Mouse (Mus musculus): Measurements from ENCODE around the gene Nutm1. TPM values are rescaled to one million over a fixed set of nuclear protein-coding genes. Genes with fewer than 3 reads are reported as not detected.

Nutm1 gene
- total and polyA plus RNA-seq, 3 experiments: 0.04 to 0.13 TPM; not detected in 1

Other genes starting within 250 kb of the Nutm1 start
- gene Olfr1310, start 246.6 kb downstream of the Nutm1 start, total RNA-seq (2012; rRNA removed): not detected in 2 replicates
- not detected for gene Olfr1310, start 246.6 kb downstream of the Nutm1 start, polyA plus RNA-seq (2012; ENCODE audit: insufficient read depth in 1 of 2, insufficient read length in 2 of 2, low read depth in 1 of 2, low replicate concordance in 2 of 2, missing spikeins in 1 of 2)
- not detected in 2 replicates for gene Olfr1311, start 234.9 kb downstream of the Nutm1 start, total RNA-seq (2012; rRNA removed)
- not detected for gene Olfr1311, start 234.9 kb downstream of the Nutm1 start, polyA plus RNA-seq (2012; ENCODE audit: insufficient read depth in 1 of 2, insufficient read length in 2 of 2, low read depth in 1 of 2, low replicate concordance in 2 of 2, missing spikeins in 1 of 2)
- not detected in 2 replicates for gene Olfr1312, start 209.1 kb downstream of the Nutm1 start, total RNA-seq (2012; rRNA removed)
- gene Olfr1312, start 209.1 kb downstream of the Nutm1 start, polyA plus RNA-seq (2012; ENCODE audit: insufficient read depth in 1 of 2, insufficient read length in 2 of 2, low read depth in 1 of 2, low replicate concordance in 2 of 2, missing spikeins in 1 of 2): not detected
- not detected in 2 replicates for gene Olfr1313, start 181.4 kb downstream of the Nutm1 start, total RNA-seq (2012; rRNA removed)
- not detected for gene Olfr1313, start 181.4 kb downstream of the Nutm1 start, polyA plus RNA-seq (2012; ENCODE audit: insufficient read depth in 1 of 2, insufficient read length in 2 of 2, low read depth in 1 of 2, low replicate concordance in 2 of 2, missing spikeins in 1 of 2)
- not detected in 2 replicates for gene Olfr1314, start 162.5 kb downstream of the Nutm1 start, total RNA-seq (2012; rRNA removed)
- not detected for gene Olfr1314, start 162.5 kb downstream of the Nutm1 start, polyA plus RNA-seq (2012; ENCODE audit: insufficient read depth in 1 of 2, insufficient read length in 2 of 2, low read depth in 1 of 2, low replicate concordance in 2 of 2, missing spikeins in 1 of 2)
- not detected in 2 replicates for gene Olfr1315-ps1, start 143.9 kb downstream of the Nutm1 start, total RNA-seq (2012; rRNA removed)
- not detected for gene Olfr1315-ps1, start 143.9 kb downstream of the Nutm1 start, polyA plus RNA-seq (2012; ENCODE audit: insufficient read depth in 1 of 2, insufficient read length in 2 of 2, low read depth in 1 of 2, low replicate concordance in 2 of 2, missing spikeins in 1 of 2)
- not detected in 2 replicates for gene Olfr1316, start 124.3 kb downstream of the Nutm1 start, total RNA-seq (2012; rRNA removed)
- gene Olfr1316, start 124.3 kb downstream of the Nutm1 start, polyA plus RNA-seq (2012; ENCODE audit: insufficient read depth in 1 of 2, insufficient read length in 2 of 2, low read depth in 1 of 2, low replicate concordance in 2 of 2, missing spikeins in 1 of 2): not detected
- not detected in 2 replicates for gene Olfr1317, start 119.0 kb downstream of the Nutm1 start, total RNA-seq (2012; rRNA removed)
- not detected for gene Olfr1317, start 119.0 kb downstream of the Nutm1 start, polyA plus RNA-seq (2012; ENCODE audit: insufficient read depth in 1 of 2, insufficient read length in 2 of 2, low read depth in 1 of 2, low replicate concordance in 2 of 2, missing spikeins in 1 of 2)
- not detected in 2 replicates for gene Olfr1318, start 105.1 kb downstream of the Nutm1 start, total RNA-seq (2012; rRNA removed)
- not detected for gene Olfr1318, start 105.1 kb downstream of the Nutm1 start, polyA plus RNA-seq (2012; ENCODE audit: insufficient read depth in 1 of 2, insufficient read length in 2 of 2, low read depth in 1 of 2, low replicate concordance in 2 of 2, missing spikeins in 1 of 2)
- gene Lpcat4, start 19.8 kb downstream of the Nutm1 start, total RNA-seq (2012; rRNA removed): 11.7 and 13.9 TPM in 2 replicates
- gene Lpcat4, start 19.8 kb downstream of the Nutm1 start, polyA plus RNA-seq (2012; ENCODE audit: insufficient read depth in 1 of 2, insufficient read length in 2 of 2, low read depth in 1 of 2, low replicate concordance in 2 of 2, missing spikeins in 1 of 2): 10 to 100 TPM in 1 of 2 experiments, not detected in 1; 69.9 TPM
- 275 and 283 TPM in 2 replicates for gene Nop10, start 2.6 kb upstream of the Nutm1 start, total RNA-seq (2012; rRNA removed)
- 100 to 1,000 TPM in 1 of 2 experiments, not detected in 1; 253 TPM for gene Nop10, start 2.6 kb upstream of the Nutm1 start, polyA plus RNA-seq (2012; ENCODE audit: insufficient read depth in 1 of 2, insufficient read length in 2 of 2, low read depth in 1 of 2, low replicate concordance in 2 of 2, missing spikeins in 1 of 2)
- 20.4 and 21.7 TPM in 2 replicates for gene Slc12a6, start 6.5 kb upstream of the Nutm1 start, total RNA-seq (2012; rRNA removed)
- 10 to 100 TPM in 1 of 2 experiments, not detected in 1; 21.2 TPM for gene Slc12a6, start 6.5 kb upstream of the Nutm1 start, polyA plus RNA-seq (2012; ENCODE audit: insufficient read depth in 1 of 2, insufficient read length in 2 of 2, low read depth in 1 of 2, low replicate concordance in 2 of 2, missing spikeins in 1 of 2)
- gene Gm21985, start 7.0 kb upstream of the Nutm1 start, total RNA-seq (2012; rRNA removed): 0.04 TPM in 1 of 2 replicates, not detected in the other
- gene Gm21985, start 7.0 kb upstream of the Nutm1 start, polyA plus RNA-seq (2012; ENCODE audit: insufficient read depth in 1 of 2, insufficient read length in 2 of 2, low read depth in 1 of 2, low replicate concordance in 2 of 2, missing spikeins in 1 of 2): not detected
- 163 and 201 TPM in 2 replicates for gene Emc4, start 108.7 kb upstream of the Nutm1 start, total RNA-seq (2012; rRNA removed)
- 100 to 1,000 TPM in 1 of 2 experiments, not detected in 1; 171 TPM for gene Emc4, start 108.7 kb upstream of the Nutm1 start, polyA plus RNA-seq (2012; ENCODE audit: insufficient read depth in 1 of 2, insufficient read length in 2 of 2, low read depth in 1 of 2, low replicate concordance in 2 of 2, missing spikeins in 1 of 2)
- 16.6 and 16.7 TPM in 2 replicates for gene Katnbl1, start 119.9 kb upstream of the Nutm1 start, total RNA-seq (2012; rRNA removed)
- 10 to 100 TPM in 1 of 2 experiments, not detected in 1; 12.6 TPM for gene Katnbl1, start 119.9 kb upstream of the Nutm1 start, polyA plus RNA-seq (2012; ENCODE audit: insufficient read depth in 1 of 2, insufficient read length in 2 of 2, low read depth in 1 of 2, low replicate concordance in 2 of 2, missing spikeins in 1 of 2)
- gene Emc7, start 195.7 kb upstream of the Nutm1 start, total RNA-seq (2012; rRNA removed): 23.1 and 25.7 TPM in 2 replicates
- 10 to 100 TPM in 1 of 2 experiments, not detected in 1; 17.7 TPM for gene Emc7, start 195.7 kb upstream of the Nutm1 start, polyA plus RNA-seq (2012; ENCODE audit: insufficient read depth in 1 of 2, insufficient read length in 2 of 2, low read depth in 1 of 2, low replicate concordance in 2 of 2, missing spikeins in 1 of 2)
- gene Chrm5, start 221.5 kb upstream of the Nutm1 start, total RNA-seq (2012; rRNA removed): not detected in 2 replicates
- not detected for gene Chrm5, start 221.5 kb upstream of the Nutm1 start, polyA plus RNA-seq (2012; ENCODE audit: insufficient read depth in 1 of 2, insufficient read length in 2 of 2, low read depth in 1 of 2, low replicate concordance in 2 of 2, missing spikeins in 1 of 2)
- gene Aven, start 233.7 kb upstream of the Nutm1 start, total RNA-seq (2012; rRNA removed): 29.2 and 33.4 TPM in 2 replicates
- gene Aven, start 233.7 kb upstream of the Nutm1 start, polyA plus RNA-seq (2012; ENCODE audit: insufficient read depth in 1 of 2, insufficient read length in 2 of 2, low read depth in 1 of 2, low replicate concordance in 2 of 2, missing spikeins in 1 of 2): 10 to 100 TPM; 50.3 to 72.8 TPM